Mouse (Mus musculus): ENCODE data around the gene Nabp1. TPM values are rescaled to one million over a fixed set of nuclear protein-coding genes. Genes with fewer than 3 reads are reported as not detected.
"Not testable (repeated sequence)": the region's sequence is repeated elsewhere in the genome, so short reads cannot be mapped to it uniquely, and the experiment has no call there.

The Nabp1 gene
- polyA plus RNA-seq, 1 experiment from 2014 or later: 13.2 TPM

DNA sequence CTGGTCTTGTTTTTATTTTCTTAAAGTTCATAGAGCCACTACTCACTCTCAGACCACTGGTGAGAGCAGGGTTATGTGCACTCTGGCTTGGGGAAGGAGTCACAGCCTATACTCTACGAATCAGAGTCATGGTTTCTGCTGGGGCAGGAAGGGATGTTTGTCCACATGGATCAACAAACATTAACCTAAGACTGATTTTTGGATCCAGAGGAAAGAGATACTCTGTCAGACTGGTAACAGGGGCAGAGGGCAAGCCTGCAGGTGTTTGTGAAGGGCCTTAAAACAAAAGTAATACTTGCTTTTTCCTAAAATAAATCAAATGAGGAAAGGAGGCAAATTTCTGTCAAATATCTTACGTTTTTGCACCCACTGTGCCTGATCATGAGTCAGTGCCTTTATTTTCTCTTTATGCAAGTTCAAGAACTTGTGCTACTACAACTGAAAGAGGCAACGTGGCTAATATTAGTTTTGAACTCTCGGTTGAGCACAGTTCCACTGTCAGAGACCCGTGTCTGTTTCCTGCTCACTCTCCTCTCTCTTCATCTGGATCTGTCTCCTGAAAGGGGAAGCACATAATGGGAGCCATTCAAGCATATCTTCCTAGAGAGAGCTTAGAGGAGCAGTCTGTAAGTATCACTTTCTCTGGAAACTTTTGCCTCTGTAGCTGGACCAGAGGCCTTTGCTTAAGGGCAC lies 32.9 kb downstream of the Nabp1 start:
- no peaks in the 10 kb centered on the region for H3K4me1 ChIP-seq (replicated peaks)
- ATAC-seq: no peak
- H3K27me3 ChIP-seq (replicated peaks): no peaks in the 10 kb centered on the region
- H3K36me3 ChIP-seq: no peaks in the 10 kb centered on the region
- no peaks in the 10 kb centered on the region for H3K9me3 ChIP-seq
- no peak overlapping the region for H3K4me2 ChIP-seq (replicated peaks)
- H3K9ac ChIP-seq: no peak overlapping the region
- WGBS: 77% methylated on average over 5 of the region's 5 CpGs
- H3K4me3 ChIP-seq (replicated peaks): no peak overlapping the region
- H3K27ac ChIP-seq: no peak overlapping the region

GRCm38 (mm10) chr1:51429775-51430174 lies 48.5 kb downstream of the Nabp1 start:
- no peak for ATAC-seq
- no peak overlapping the region for H3K4me2 ChIP-seq (replicated peaks)
- H3K4me1 ChIP-seq (replicated peaks): no peaks in the 10 kb centered on the region
- H3K4me3 ChIP-seq (replicated peaks): no peak overlapping the region
- no peak overlapping the region for H3K27ac ChIP-seq
- H3K9me3 ChIP-seq: no peaks in the 10 kb centered on the region
- H3K27me3 ChIP-seq (replicated peaks): no peaks in the 10 kb centered on the region
- H3K36me3 ChIP-seq: no peaks in the 10 kb centered on the region
- WGBS: 22% methylated on average over 1 of the region's 1 CpGs
- no peak overlapping the region for H3K9ac ChIP-seq

DNA sequence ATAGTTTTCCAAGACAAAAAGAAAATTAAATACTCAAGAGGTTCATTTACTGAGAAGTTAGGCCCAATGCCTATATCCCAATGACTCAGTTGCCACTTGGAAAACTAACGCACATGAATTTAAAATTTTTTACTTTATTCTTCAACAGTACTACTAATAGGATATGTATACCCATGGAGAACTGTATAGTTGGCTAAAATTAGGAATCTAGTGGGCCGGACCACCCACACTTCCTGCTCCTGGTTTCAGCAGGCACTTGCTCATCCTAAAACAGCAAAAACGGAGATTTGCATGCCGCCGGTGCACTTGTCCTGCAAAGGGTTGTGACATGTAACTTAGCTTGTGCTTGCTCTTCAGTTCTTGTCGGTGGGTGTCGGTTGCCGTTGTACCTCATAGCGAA lies 51.9 kb downstream of the Nabp1 start:
- Histone ChIP-seq H3K4me1 (replicated peaks) (no peaks in the 10 kb centered on the region), H3K9me3 (no peaks in the 10 kb centered on the region), H3K36me3 (no peaks in the 10 kb centered on the region), H3K27ac (no peak overlapping the region), H3K27me3 (replicated peaks) (no peaks in the 10 kb centered on the region), H3K4me2 (replicated peaks) (no peak overlapping the region), H3K4me3 (replicated peaks) (no peak overlapping the region), H3K9ac (no peak overlapping the region)
- WGBS: 95% methylated on average over 9 of the region's 9 CpGs
- no peak for ATAC-seq

DNA sequence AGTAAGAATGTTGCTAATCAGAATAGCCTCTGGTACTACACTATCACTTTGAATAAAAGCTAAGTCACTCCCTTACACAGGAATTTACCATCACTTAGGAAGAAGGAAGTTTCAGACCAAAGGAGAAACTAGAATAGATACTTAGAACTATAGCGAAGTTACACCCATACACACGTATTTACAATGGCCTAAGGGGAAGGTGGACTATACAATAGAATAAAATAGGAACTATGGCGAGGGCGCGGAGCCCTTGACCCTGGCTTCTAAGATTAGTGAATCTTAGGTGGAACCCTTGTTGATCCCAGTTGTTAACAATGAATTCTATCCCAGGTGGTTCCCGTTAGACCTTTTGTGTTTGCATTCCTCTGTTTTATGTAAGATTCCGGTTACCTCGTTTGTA lies 57.2 kb downstream of the Nabp1 start:
- not testable (repeated sequence) for H3K36me3 ChIP-seq; H3K27me3 ChIP-seq (replicated peaks); H3K4me3 ChIP-seq (replicated peaks); ATAC-seq; H3K9me3 ChIP-seq; H3K4me1 ChIP-seq (replicated peaks); H3K4me2 ChIP-seq (replicated peaks); H3K27ac ChIP-seq; H3K9ac ChIP-seq
- WGBS: 88% methylated on average over 8 of the region's 8 CpGs

GRCm38 (mm10) chr1:51418753-51419152 lies 59.5 kb downstream of the Nabp1 start:
- no peak for ATAC-seq
- no peak overlapping the region for H3K4me2 ChIP-seq (replicated peaks)
- 71% methylated on average over 5 of the region's 5 CpGs for WGBS
- H3K27ac ChIP-seq: no peak overlapping the region
- no peaks in the 10 kb centered on the region for H3K9me3 ChIP-seq
- no peak overlapping the region for H3K4me3 ChIP-seq (replicated peaks)
- H3K36me3 ChIP-seq: no peaks in the 10 kb centered on the region
- H3K4me1 ChIP-seq (replicated peaks): no peaks in the 10 kb centered on the region
- H3K27me3 ChIP-seq (replicated peaks): no peaks in the 10 kb centered on the region
- H3K9ac ChIP-seq: no peak overlapping the region

Other genes with a start within 250 kb of the Nabp1 start
- 74.8 and 83.0 TPM in 2 replicates for gene Cavin2, start 189.3 kb downstream of the Nabp1 start, polyA plus RNA-seq (2015; fragmentation: Nextera tagmentation; extraction: Ambion mirVana)

All from intestine, embryonic 15.5 days (tissue).